Mouse (Mus musculus) thymus, postnatal 25 days (tissue): ENCODE results near the gene Aldh2.
"Not testable (repeated sequence)": the region's sequence is repeated elsewhere in the genome, so short reads cannot be mapped to it uniquely, and the experiment has no call there.

Experiments
- DNase-seq: peaks from one replicate; pipeline ENCODE4 v3.0.0; 2022

The Aldh2 gene

DNA sequence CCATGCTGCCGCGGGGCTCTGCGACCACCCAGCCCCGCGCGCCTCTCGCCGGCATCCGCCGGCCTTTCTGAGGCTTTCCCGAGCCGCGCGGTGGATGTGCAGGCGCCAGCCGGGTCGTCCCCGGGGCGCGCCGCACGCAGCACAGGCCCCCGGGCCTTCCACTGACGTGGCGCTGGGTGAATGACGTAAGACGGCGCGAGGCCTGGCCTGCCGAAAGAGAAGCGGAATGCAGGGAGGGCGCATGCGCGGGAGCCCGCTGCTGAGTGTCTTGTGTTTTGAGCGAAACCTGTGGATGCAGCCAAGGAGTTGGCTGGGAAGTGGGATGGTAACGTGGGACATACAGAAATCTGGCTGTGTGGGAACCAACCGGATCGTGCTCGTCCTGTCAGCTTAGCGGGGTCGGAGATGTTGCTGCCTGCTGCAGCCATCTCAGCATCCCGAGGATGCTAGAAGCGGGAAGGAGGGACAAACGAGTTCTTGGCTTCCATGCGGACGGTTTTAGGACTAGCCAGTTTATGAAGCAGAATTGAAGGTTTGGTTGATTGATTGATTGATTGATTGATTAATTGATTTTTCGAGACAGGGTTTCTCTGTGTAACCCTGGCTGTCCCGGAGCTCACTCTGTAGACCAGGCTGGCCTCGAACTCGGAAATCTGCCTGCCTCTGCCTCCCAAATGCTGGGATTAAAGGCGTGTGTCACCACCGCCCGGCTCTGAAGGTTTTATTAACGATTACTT is 47.7 kb downstream of the Aldh2 start, which contains the start of gene Mapkapk5:
Gene Mapkapk5 (minus strand): TSS at position 113 of the 737 bp plus-strand sequence.
- peak; percentile 98 for DNase-seq

DNA sequence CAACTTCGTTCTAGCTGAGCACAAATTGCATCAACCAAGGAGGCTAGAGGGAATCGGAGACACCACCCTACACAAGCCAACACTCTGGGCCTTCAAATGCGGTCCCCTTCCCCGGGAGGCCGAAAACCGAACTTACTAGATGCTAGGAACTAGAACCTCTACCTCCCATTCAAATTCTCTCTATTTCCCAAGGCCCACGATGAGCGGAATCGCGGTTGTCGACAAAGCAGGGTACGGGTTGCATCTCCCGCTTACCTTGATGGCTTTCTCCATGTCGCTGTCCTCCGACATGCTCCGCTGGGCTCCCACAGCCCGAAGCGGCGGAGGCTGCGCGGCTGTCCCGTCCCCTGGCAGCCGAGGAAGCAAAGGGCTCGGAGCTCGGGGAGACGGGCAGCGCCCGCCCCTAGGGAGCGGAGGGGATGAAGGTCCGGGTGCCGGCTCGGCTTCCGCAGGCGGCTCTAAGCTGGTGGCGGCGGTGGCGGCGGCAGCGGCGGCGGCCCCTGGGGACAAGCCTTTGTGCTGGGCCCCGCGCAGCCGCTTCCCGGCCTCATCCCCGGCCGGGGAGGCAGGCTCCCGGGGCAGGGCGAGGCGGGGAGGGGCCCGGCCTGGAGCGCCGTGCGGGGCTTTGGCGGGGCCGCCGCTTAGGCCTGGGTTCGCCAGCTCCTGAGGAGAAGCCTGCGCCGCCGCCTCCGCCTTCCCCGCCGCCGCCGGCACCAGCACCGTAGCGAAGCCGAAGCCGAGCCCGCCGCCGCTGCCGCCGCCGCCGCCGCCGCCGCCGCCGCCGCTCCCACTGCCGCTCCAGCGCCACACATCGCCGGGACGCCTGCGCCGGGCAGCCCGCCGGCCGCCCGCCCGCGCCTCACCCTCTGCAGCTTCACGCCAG is 48.5 kb downstream of the Aldh2 start, which contains the start of the genes Adam1a and Gm42878:
Gene Adam1a (minus strand): TSS at position 573 of the 883 bp plus-strand sequence.
Gene Gm42878 (minus strand): TSS at position 573 of the 883 bp plus-strand sequence.
- peak; percentile 51 for DNase-seq

DNA sequence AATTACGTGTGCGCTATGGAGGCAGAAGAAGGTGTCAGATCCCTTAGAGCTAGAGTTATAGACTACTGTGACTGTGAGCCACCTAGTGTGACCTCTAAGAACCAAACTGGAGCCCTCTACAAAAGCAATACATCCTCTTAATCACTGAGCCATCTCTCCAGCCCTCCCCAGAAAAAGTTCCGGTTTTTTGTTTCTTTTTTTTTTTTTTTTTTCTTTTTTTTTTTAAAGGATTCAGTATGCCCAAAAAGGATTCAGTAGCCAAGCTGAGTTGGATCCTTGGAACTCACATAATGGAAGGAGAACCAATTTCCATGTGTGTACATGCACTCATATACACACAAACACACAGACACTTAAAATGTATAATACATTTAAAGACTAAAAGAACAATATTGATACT is 50.3 kb downstream of the Aldh2 start:
- DNase-seq, result no peak

DNA sequence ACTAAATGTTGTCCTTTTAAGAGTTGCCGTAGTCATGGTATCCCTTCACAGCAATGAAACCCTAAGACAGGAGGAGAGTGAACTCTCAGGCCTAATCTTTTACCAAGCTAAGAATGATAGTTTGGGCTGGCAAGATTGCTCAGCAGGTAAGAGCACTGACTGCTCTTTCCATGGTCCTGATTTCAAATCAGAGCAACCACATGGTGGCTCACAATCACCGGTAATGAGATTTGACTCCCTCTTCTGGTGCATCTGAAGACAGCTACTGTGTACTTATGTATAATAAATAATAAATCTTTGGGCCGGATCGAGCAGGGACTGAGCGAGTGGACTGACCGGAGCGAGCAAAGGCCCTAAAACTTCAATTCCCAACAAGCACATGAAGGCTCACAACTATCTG is 52.4 kb downstream of the Aldh2 start:
- DNase-seq, result no peak

DNA sequence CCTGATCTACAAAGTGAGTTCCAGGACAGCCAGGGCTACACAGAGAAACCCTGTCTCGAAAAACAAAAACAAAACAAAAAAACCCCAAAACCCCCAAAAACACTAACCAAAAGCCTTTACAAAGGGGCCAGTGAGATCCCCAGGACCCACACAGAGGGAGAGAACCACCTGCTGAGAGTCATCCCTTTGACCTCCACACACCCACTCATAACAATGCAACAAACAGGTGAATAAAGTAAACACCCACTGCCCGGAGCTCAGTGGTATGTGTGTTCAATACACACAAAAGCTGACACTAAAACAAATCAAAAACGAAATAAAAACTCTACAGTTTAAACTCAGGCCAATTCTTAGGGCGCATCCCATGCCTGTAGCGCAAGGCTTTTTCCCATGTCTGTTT is 53.6 kb downstream of the Aldh2 start:
- no peak for DNase-seq

DNA sequence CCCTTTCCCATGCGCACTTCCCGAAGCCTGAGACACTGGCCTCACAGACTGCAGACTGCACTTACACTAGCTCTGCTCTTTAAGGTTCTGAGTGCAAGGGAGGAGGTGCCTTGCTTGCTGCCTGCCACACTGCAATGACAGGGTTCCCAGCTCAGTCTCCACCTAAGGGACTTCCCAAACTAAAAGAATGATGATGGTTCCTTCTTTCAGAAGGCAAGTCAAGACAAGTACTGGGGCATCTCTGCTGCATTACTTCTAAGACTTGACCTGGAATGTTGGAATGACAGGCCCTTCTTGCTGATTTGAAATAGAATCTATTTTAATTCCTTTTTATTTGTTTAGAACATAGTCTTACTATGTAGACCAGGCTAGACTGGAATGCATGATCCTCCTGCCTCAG is 56.0 kb downstream of the Aldh2 start:
- DNase-seq, result no peak

DNA sequence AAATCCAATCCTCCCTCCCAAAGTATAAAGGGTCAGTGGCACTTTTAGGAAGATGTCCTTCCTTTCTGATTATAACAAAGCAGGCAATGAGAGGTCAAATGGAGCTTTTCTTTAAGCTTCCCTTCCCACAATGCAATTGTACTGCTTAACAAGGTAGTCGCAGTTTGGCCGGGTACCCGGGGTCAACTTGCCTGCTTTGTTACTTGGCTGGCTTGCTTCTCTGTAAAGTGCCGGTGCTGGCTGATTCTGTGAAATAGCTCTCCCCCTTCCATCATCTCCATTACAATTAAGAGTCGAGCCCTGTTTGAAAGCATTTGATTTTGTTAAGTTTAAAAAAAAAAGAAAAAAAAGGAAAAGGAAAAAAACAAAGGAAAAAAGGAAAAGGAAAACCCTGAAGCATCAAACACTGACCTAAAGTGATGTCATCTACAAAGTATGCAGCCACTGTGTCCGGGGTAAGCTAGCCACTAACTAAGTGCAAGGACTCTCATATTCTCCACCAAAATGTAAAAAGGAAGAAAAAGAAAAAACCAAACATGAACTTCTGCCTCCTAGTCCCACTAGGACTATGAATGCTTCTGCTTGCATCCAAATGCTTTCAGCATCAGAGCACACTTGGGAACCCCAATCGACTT is 56.6 kb downstream of the Aldh2 start:
- DNase-seq, result no peak

DNA sequence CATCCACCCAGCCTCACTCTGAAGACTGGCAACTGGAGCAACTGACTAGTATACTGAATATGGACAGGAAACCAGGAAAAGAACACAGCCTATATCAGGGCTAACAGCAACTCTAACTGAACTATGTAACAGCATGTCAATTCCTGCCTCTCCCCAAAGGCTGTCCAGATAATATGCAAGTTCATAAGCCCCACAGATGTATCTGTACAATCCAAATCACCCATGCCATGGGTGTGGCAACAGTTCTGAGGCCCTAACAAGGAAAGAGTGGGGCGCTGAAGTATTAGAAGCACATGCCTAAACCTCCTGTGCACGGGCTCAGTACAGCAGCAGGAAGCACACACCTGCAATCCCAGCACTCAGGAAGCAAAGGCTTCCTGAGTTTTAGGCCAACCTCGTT is 58.5 kb downstream of the Aldh2 start:
- DNase-seq, result no peak

DNA sequence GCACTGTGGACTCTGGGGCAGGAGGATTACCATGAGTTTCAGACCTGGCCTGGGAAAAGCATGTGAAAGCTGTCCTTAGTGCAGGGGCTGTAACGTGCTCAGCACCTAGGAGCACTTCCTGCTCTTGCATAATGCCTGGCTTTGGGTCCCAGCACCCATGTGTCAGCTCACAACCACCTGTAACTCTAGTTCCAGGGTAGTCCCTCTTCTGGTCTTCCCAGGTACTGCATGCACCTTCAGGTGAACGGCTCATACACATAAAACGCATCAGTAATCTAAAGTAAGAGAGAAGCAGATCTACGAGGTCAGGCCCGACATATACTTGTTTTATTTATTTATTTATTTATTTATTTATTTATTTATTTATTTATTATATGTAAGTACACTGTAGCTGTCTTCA is 59.1 kb downstream of the Aldh2 start:
- DNase-seq, result peak; percentile 29

DNA sequence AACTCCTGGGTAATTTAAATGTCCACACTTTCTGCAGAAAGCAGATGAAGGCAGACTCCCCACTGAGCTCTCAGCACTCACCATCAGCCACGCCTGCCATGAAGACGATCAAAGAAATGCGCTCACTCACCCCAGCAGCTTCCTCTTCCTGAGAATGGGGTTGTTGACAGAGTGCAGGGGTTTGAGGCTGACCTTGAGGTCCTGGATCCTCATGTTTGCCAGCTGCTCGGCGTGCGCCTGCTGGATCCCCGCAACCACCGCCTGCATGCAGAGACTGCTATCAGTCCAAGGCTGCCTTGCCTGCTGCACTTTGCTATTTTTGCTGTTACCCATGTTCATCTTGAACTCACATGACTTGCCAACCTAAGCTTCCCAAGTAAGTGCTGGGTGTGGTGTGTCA is 66.7 kb downstream of the Aldh2 start:
- no peak for DNase-seq

DNA sequence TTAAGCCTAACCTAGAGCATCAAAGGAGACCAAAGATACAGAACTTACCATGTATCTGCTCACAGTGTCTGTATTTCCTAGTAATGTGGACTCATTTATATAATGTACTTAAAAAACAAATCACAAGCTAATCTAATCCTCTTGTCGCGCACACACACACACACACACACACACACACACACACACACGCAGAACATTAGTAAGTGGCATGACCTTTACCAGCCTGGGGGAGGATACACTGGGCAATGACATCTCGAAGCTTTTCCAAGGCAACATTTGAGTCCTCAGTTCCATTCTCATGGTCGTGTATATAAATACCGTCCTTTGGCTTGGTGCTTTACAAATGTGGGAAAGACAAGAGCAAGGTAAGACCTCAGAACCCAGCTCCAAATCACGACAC is 67.1 kb downstream of the Aldh2 start:
- DNase-seq, result no peak

DNA sequence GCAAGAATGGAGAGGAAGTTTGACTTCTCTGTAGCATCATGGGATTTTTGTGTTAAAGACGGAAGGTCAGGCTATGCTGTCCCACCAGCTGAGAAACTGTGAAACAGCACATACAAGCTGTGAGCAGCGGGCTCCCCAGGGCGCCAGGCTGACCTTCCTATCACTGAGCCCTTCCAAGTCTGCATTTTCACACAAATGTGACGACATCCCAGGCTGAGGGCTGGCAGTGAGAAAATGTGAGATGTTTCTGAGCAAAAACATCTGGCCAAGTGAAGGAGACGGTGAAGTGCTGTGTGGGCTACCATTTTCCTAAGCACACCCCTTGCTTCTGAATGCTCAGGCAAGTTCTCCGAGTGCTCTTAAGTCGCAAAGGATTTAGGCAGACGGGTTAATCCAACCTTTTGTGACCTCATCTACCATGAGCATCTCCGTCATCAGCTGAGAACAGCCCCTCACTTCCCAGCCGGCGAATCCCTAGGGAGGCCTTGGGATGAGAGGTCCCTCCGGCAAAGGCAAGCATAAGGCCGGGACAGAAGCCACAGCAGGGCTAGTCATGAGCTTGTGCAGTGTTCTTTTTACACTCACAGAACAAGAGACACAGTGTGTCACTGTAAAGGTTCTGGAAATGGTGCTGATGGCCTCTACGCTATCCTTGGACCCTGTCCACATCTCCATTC is 67.7 kb downstream of the Aldh2 start:
- DNase-seq, result no peak

DNA sequence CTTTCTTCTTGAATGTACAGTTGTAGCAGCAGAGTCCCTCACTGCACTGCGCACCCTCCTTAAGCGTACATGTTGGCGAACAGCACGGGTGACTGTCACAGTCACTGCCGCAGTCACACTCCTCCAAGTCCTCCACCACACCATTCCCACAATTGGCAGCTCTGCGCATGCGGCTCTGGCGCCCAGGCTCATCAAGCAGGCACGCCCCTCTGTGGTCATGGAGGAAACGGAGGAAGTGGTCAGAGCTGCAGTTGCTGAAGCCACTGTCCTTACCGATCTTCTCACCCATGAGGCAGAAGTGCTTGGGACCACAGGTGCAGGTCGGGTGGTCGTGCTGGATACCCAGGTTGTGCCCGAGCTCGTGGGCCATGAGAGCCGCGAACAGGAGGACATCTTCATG is 73.9 kb downstream of the Aldh2 start:
- not testable (repeated sequence) for DNase-seq

DNA sequence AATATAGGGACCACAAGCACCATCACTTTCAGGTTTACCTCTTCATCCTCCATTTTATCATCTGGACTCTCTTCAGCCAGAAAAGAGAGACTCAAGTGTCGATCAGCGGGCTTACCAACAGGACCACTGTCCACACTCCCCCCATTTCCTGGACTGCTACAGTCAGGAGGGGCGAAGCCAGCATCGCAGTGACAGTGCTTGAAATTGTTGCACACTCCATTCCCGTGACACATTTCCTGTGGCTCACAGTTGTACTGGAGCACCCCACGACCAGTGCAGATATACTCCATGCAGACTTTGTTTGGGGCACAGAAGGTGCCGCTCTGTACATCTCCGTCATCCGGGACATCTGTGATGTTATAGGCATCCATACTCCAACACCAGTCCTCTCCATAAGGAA is 74.6 kb downstream of the Aldh2 start:
- DNase-seq, result no peak
